Mouse (Mus musculus) kidney, adult 18-20 months (tissue): ENCODE measurements around the gene Olfr372.

ENCODE experiments used
- DNase-seq: peaks from one replicate; pipeline ENCODE4 v3.0.0; 2021

Gene Olfr372

GRCm38 (mm10) chr8:72099377-72100103 is 58.5 kb downstream of the Olfr372 start:
- peak; percentile 32 for DNase-seq

DNA sequence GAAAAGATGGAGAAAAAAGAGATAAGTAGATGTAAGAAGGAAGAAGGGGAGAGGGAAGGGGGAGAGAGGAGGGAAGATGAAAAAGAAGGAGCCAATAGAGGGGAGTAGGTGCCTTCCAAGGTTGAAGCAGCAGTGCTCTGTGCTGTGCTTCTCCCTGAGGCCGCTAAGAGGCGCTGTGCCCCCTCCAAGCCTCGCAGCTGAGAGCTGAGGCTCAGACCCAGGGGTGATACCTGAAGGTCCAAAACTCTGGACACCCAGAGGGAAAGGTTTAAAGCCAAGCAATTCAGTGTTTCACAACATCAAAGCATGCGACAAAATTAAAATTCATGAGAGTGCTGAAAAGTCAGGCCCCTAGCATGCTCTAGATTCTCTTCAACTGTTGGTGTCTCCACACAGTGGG is 64.1 kb downstream of the Olfr372 start:
- no peak for DNase-seq

GRCm38 (mm10) chr8:72106740-72107139 is 65.7 kb downstream of the Olfr372 start, which contains the start of gene Olfr374:
Olfr374 (plus strand) TSS chr8:72107040.
- DNase-seq: no peak
